Mouse (Mus musculus): ENCODE data around the gene Med12l. TPM values are rescaled to one million over a fixed set of nuclear protein-coding genes. Genes with fewer than 3 reads are reported as not detected.

Med12l gene
- polyA plus RNA-seq, 1 experiment, result not detected

GRCm38 (mm10) chr3:59248031-59248430, 242.4 kb downstream of the Med12l start:
- Histone ChIP-seq H3K36me3 (ENCODE audit: control insufficient read depth) (no peaks in the 10 kb centered on the region), H3K4me1 (ENCODE audit: control insufficient read depth) (no peaks in the 10 kb centered on the region), H3K4me3 (replicated peaks) (no peak overlapping the region), H3K9me3 (ENCODE audit: control insufficient read depth, low read length) (no peaks in the 10 kb centered on the region), H3K27me3 (ENCODE audit: control insufficient read depth) (no peaks in the 10 kb centered on the region)
- TF ChIP-seq GATA1 (IDR thresholded peaks at IDR 0.05; ENCODE audit: low read length) (no peak), TAL1 (IDR thresholded peaks at IDR 0.05; ENCODE audit: low read length) (no peak)

- no peaks in the 10 kb centered on the region for H3K36me3 ChIP-seq (ENCODE audit: control insufficient read depth)
Observed at GRCm38 (mm10) chr3:59250454-59250853, 244.8 kb downstream of the Med12l start.

GRCm38 (mm10) chr3:59257740-59258664, 252.4 kb downstream of the Med12l start:
- no peaks in the 10 kb centered on the region for H3K27me3 ChIP-seq (ENCODE audit: control insufficient read depth)
- H3K9me3 ChIP-seq (ENCODE audit: control insufficient read depth, low read length), result no peaks in the 10 kb centered on the region
- TF ChIP-seq GATA1 (IDR thresholded peaks at IDR 0.05; ENCODE audit: low read length) (no peak), TAL1 (IDR thresholded peaks at IDR 0.05; ENCODE audit: low read length) (no peak)
- no peak overlapping the region for H3K4me3 ChIP-seq (replicated peaks)
- H3K4me1 ChIP-seq (ENCODE audit: control insufficient read depth), result no peaks in the 10 kb centered on the region
- no peaks in the 10 kb centered on the region for H3K36me3 ChIP-seq (ENCODE audit: control insufficient read depth)

More at GRCm38 (mm10) chr3:59250454-59250853, 244.8 kb downstream of the Med12l start:
- no peaks in the 10 kb centered on the region for H3K9me3 ChIP-seq (ENCODE audit: control insufficient read depth, low read length)
- no peak for TF ChIP-seq GATA1 (IDR thresholded peaks at IDR 0.05; ENCODE audit: low read length)
- TF ChIP-seq TAL1 (IDR thresholded peaks at IDR 0.05; ENCODE audit: low read length), result no peak
- no peaks in the 10 kb centered on the region for H3K27me3 ChIP-seq (ENCODE audit: control insufficient read depth)
- H3K4me3 ChIP-seq (replicated peaks), result no peak overlapping the region
- H3K4me1 ChIP-seq (ENCODE audit: control insufficient read depth), result no peaks in the 10 kb centered on the region

GRCm38 (mm10) chr3:59260745-59261144, 255.1 kb downstream of the Med12l start:
- H3K4me3 ChIP-seq (replicated peaks), result no peak overlapping the region
- H3K9me3 ChIP-seq (ENCODE audit: control insufficient read depth, low read length), result no peaks in the 10 kb centered on the region
- no peak for TF ChIP-seq GATA1 (IDR thresholded peaks at IDR 0.05; ENCODE audit: low read length)
- TF ChIP-seq TAL1 (IDR thresholded peaks at IDR 0.05; ENCODE audit: low read length), result no peak
- no peaks in the 10 kb centered on the region for H3K27me3 ChIP-seq (ENCODE audit: control insufficient read depth)
- H3K36me3 ChIP-seq (ENCODE audit: control insufficient read depth), result no peaks in the 10 kb centered on the region
- H3K4me1 ChIP-seq (ENCODE audit: control insufficient read depth), result no peaks in the 10 kb centered on the region

GRCm38 (mm10) chr3:59261709-59262472, 256.3 kb downstream of the Med12l start:
- Histone ChIP-seq H3K27me3 (ENCODE audit: control insufficient read depth) (no peaks in the 10 kb centered on the region), H3K4me1 (ENCODE audit: control insufficient read depth) (no peaks in the 10 kb centered on the region), H3K9me3 (ENCODE audit: control insufficient read depth, low read length) (no peaks in the 10 kb centered on the region), H3K36me3 (ENCODE audit: control insufficient read depth) (no peaks in the 10 kb centered on the region), H3K4me3 (replicated peaks) (no peak overlapping the region)
- no peak for TF ChIP-seq GATA1 (IDR thresholded peaks at IDR 0.05; ENCODE audit: low read length)
- no peak for TF ChIP-seq TAL1 (IDR thresholded peaks at IDR 0.05; ENCODE audit: low read length)

GRCm38 (mm10) chr3:59262704-59263103, 257.1 kb downstream of the Med12l start, which contains the start of gene P2ry12:
Gene P2ry12 (minus strand): TSS chr3:59262871.
- Histone ChIP-seq H3K9me3 (ENCODE audit: control insufficient read depth, low read length) (no peaks in the 10 kb centered on the region), H3K4me1 (ENCODE audit: control insufficient read depth) (no peaks in the 10 kb centered on the region), H3K36me3 (ENCODE audit: control insufficient read depth) (no peaks in the 10 kb centered on the region), H3K4me3 (replicated peaks) (no peak within 1 kb of the TSS), H3K27me3 (ENCODE audit: control insufficient read depth) (no peaks in the 10 kb centered on the region)
- no peak for TF ChIP-seq TAL1 (IDR thresholded peaks at IDR 0.05; ENCODE audit: low read length)
- no peak for TF ChIP-seq GATA1 (IDR thresholded peaks at IDR 0.05; ENCODE audit: low read length)

GRCm38 (mm10) chr3:59263417-59263816, 257.8 kb downstream of the Med12l start:
- Histone ChIP-seq H3K4me3 (replicated peaks) (no peak overlapping the region), H3K36me3 (ENCODE audit: control insufficient read depth) (no peaks in the 10 kb centered on the region), H3K27me3 (ENCODE audit: control insufficient read depth) (no peaks in the 10 kb centered on the region), H3K4me1 (ENCODE audit: control insufficient read depth) (no peaks in the 10 kb centered on the region), H3K9me3 (ENCODE audit: control insufficient read depth, low read length) (no peaks in the 10 kb centered on the region)
- TF ChIP-seq TAL1 (IDR thresholded peaks at IDR 0.05; ENCODE audit: low read length), result no peak
- no peak for TF ChIP-seq GATA1 (IDR thresholded peaks at IDR 0.05; ENCODE audit: low read length)

- Histone ChIP-seq H3K27me3 (ENCODE audit: control insufficient read depth) (no peaks in the 10 kb centered on the region), H3K4me3 (replicated peaks) (no peak overlapping the region), H3K9me3 (ENCODE audit: control insufficient read depth, low read length) (no peaks in the 10 kb centered on the region), H3K4me1 (ENCODE audit: control insufficient read depth) (no peaks in the 10 kb centered on the region), H3K36me3 (ENCODE audit: control insufficient read depth) (no peaks in the 10 kb centered on the region)
- no peak for TF ChIP-seq GATA1 (IDR thresholded peaks at IDR 0.05; ENCODE audit: low read length)
- TF ChIP-seq TAL1 (IDR thresholded peaks at IDR 0.05; ENCODE audit: low read length), result no peak
Observed at GRCm38 (mm10) chr3:59263988-59264387, 258.4 kb downstream of the Med12l start.

- Histone ChIP-seq H3K4me3 (replicated peaks) (no peak overlapping the region), H3K4me1 (ENCODE audit: control insufficient read depth) (no peaks in the 10 kb centered on the region), H3K36me3 (ENCODE audit: control insufficient read depth) (no peaks in the 10 kb centered on the region), H3K9me3 (ENCODE audit: control insufficient read depth, low read length) (no peaks in the 10 kb centered on the region), H3K27me3 (ENCODE audit: control insufficient read depth) (no peaks in the 10 kb centered on the region)
- TF ChIP-seq GATA1 (IDR thresholded peaks at IDR 0.05; ENCODE audit: low read length) (no peak), TAL1 (IDR thresholded peaks at IDR 0.05; ENCODE audit: low read length) (no peak)
Observed at GRCm38 (mm10) chr3:59270811-59271210, 265.2 kb downstream of the Med12l start.

Measured in erythroblast, embryonic 14.5 days (primary cell).